Mouse (Mus musculus): ENCODE measurements at regions not wholly inside any gene's neighbourhood (a gene's known extent, or its start where the extent isn't known, plus 50 kb on each side); places are given as distances from the start of the nearest gene placed in this dataset.

DNA sequence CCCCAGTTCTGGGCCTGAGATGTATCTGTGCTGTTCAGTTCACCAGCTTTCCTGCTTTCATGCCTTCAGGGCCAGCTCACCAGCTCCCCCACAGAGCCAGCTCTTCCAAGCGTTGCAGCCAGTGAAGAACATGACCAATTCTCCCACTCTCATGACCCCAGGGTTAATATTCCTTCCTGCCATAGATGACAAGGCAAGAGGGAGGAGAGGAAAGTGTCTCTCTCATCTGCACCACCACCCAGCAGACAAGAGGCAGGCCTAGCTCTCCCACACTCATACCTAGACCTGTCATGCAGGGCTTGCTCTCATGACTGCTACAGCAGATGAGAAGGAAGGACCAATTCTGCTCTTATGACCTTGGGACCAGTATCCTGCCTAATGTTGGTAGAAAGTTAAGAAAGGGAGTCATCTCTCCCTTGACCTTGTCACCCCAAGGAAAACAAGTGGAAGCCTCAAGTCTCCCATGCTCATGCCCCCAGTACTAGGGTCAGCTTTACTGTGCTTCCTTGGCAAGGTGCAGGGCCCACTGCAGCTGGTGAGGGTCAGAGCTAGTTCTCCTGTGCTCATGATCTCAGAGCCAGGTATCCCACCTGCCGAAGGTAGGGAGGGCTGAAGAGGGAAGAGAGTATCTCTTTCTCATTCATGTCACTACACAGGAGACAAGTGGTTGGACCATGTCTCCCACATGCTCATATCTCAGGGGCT is 404.0 kb downstream of the Elavl2 start:
- Histone ChIP-seq H3K27ac (no peak overlapping the region), H3K36me3 (replicated peaks) (no peaks in the 10 kb centered on the region), H3K27me3 (replicated peaks) (no peaks in the 10 kb centered on the region), H3K9me3 (no peaks in the 10 kb centered on the region), H3K4me2 (no peak overlapping the region), H3K4me3 (no peak overlapping the region), H3K4me1 (no peaks in the 10 kb centered on the region), H3K9ac (no peak overlapping the region)
- ATAC-seq (replicated peaks): no peak
- 82% methylated on average over 2 of the region's 2 CpGs for WGBS

DNA sequence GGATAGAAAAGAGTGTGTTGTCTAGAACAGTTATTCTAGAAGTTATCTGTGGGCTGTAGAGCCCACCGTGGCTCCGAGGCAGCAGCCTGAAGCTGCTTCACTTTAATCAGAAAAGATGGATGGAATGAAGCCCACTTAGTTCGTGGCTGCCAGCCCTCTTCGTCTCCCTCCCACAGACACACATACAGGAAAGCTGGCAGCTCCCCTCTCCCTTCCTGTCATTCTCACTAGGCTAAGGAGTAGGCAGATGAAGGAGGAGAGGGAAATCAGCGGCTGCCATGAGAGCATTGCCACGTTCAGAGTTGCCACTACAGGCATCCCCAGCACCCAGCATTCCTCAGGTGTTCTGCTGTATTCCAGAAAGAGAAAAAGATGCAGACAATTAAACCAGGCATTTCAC is 435.9 kb downstream of the Elavl2 start:
- WGBS: 73% methylated on average over 6 of the region's 6 CpGs
- H3K27ac ChIP-seq: no peak overlapping the region
- no peak overlapping the region for H3K4me2 ChIP-seq
- no peaks in the 10 kb centered on the region for H3K9me3 ChIP-seq
- H3K4me1 ChIP-seq: no peaks in the 10 kb centered on the region
- no peak overlapping the region for H3K4me3 ChIP-seq
- no peaks in the 10 kb centered on the region for H3K27me3 ChIP-seq (replicated peaks)
- no peaks in the 10 kb centered on the region for H3K36me3 ChIP-seq (replicated peaks)
- ATAC-seq (replicated peaks): no peak
- H3K9ac ChIP-seq: no peak overlapping the region

DNA sequence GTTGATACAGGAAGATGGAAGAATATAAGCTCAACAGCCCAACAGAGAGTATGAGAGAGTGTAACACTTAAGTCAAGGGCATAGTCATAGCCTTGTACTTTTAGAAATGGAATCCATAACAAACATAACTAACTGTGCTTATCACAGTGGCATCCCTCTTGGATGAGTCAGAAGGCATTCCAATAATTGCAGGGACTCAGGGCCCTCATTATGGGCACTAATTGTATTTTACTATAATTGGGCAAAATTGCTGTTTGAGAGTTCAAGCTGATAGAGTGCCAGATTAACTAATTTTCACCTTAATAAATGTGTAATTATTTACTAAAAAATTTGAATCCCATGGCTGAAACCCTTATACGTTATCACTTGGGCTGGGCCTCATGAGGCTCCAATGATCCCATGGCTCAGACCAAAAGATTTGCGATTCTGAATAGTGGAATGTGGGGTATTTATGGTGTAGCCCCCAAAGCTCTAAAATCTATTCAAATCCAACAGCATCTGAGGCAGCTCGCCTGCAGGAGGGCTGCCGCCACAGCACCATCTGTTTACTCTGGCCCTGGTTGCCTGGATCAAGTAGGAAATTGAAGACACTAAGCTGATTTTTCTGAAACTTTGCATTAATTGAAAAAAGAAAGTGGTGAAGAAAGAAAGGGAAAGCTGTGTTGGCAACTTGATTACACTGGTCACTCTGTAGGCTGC is 456.7 kb downstream of the Elavl2 start:
- no peak for ATAC-seq (replicated peaks)
- 41% methylated on average over 4 of the region's 4 CpGs for WGBS
- Histone ChIP-seq H3K27ac (no peak overlapping the region), H3K4me1 (no peaks in the 10 kb centered on the region), H3K9ac (no peak overlapping the region), H3K4me3 (no peak overlapping the region), H3K9me3 (no peaks in the 10 kb centered on the region), H3K27me3 (replicated peaks) (no peaks in the 10 kb centered on the region), H3K36me3 (replicated peaks) (no peaks in the 10 kb centered on the region), H3K4me2 (no peak overlapping the region)

GRCm38 (mm10) chr4:90917312-90918107 is 483.1 kb downstream of the Elavl2 start:
- Histone ChIP-seq H3K36me3 (replicated peaks) (no peaks in the 10 kb centered on the region), H3K27me3 (replicated peaks) (no peaks in the 10 kb centered on the region), H3K27ac (no peak overlapping the region), H3K4me1 (no peaks in the 10 kb centered on the region), H3K9me3 (no peaks in the 10 kb centered on the region), H3K4me3 (no peak overlapping the region), H3K4me2 (no peak overlapping the region), H3K9ac (no peak overlapping the region)
- ATAC-seq (replicated peaks): no peak
- 85% methylated on average over 6 of the region's 6 CpGs for WGBS

- no peak overlapping the region for H3K27ac ChIP-seq
- no peaks in the 10 kb centered on the region for H3K9me3 ChIP-seq
- H3K27me3 ChIP-seq (replicated peaks): no peaks in the 10 kb centered on the region
- 88% methylated on average over 1 of the region's 1 CpGs for WGBS
- no peak overlapping the region for H3K4me3 ChIP-seq
- H3K4me1 ChIP-seq: no peaks in the 10 kb centered on the region
- no peak overlapping the region for H3K9ac ChIP-seq
- H3K36me3 ChIP-seq (replicated peaks): no peaks in the 10 kb centered on the region
- no peak overlapping the region for H3K4me2 ChIP-seq
- ATAC-seq (replicated peaks): no peak
Measured at GRCm38 (mm10) chr4:90906311-90906710, 494.3 kb downstream of the Elavl2 start.

GRCm38 (mm10) chr4:90868209-90868608 is 532.4 kb downstream of the Elavl2 start:
- 56% methylated on average over 7 of the region's 7 CpGs for WGBS
- no peaks in the 10 kb centered on the region for H3K36me3 ChIP-seq (replicated peaks)
- no peaks in the 10 kb centered on the region for H3K9me3 ChIP-seq

GRCm38 (mm10) chr4:90860854-90861253 is 539.7 kb downstream of the Elavl2 start:
- 44% methylated on average over 2 of the region's 2 CpGs for WGBS
- 0 out of 2 replicates have a peak, but pooled peaks have one; percentile 27 for ATAC-seq (replicated peaks)
- no peaks in the 10 kb centered on the region for H3K27me3 ChIP-seq (replicated peaks)
- H3K4me1 ChIP-seq: no peaks in the 10 kb centered on the region
- no peak overlapping the region for H3K27ac ChIP-seq
- H3K9me3 ChIP-seq: no peaks in the 10 kb centered on the region
- H3K9ac ChIP-seq: no peak overlapping the region
- no peaks in the 10 kb centered on the region for H3K36me3 ChIP-seq (replicated peaks)
- no peak overlapping the region for H3K4me2 ChIP-seq
- H3K4me3 ChIP-seq: no peak overlapping the region

More at GRCm38 (mm10) chr4:90868209-90868608, 532.4 kb downstream of the Elavl2 start:
- H3K27ac ChIP-seq: no peak overlapping the region
- H3K9ac ChIP-seq: no peak overlapping the region
- H3K4me2 ChIP-seq: no peak overlapping the region
- no peaks in the 10 kb centered on the region for H3K27me3 ChIP-seq (replicated peaks)
- H3K4me3 ChIP-seq: no peak overlapping the region
- ATAC-seq (replicated peaks): no peak
- no peaks in the 10 kb centered on the region for H3K4me1 ChIP-seq

DNA sequence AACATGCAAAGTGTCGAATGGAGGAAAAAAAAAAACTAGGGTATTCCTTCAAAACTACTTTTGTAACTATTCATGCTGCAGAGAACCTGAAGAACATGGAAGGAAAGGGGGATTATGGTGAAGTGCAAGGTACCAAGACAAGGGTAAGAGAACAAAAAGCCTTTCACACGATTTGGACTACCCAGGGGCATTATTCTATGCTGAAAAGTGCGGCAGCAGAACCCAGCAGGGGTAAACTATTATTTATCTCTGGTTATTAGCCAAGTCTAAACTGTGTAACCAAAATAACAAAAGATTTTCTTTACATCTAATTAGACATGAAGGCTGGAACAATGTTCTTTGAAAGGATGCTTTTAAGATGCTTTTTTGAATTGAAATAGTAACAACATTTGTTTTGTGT is 560.8 kb downstream of the Elavl2 start:
- no peak overlapping the region for H3K27ac ChIP-seq
- H3K9me3 ChIP-seq: no peaks in the 10 kb centered on the region
- H3K4me1 ChIP-seq: no peaks in the 10 kb centered on the region
- H3K4me3 ChIP-seq: no peak overlapping the region
- no peak for ATAC-seq (replicated peaks)
- no peaks in the 10 kb centered on the region for H3K36me3 ChIP-seq (replicated peaks)
- WGBS: 20% methylated on average over 3 of the region's 3 CpGs
- H3K9ac ChIP-seq: no peak overlapping the region
- no peak overlapping the region for H3K4me2 ChIP-seq
- no peaks in the 10 kb centered on the region for H3K27me3 ChIP-seq (replicated peaks)

- H3K36me3 ChIP-seq (replicated peaks): no peaks in the 10 kb centered on the region
- no peaks in the 10 kb centered on the region for H3K9me3 ChIP-seq
- no peak overlapping the region for H3K4me2 ChIP-seq
- ATAC-seq (replicated peaks): peak; percentile 82
- WGBS: 47% methylated on average over 1 of the region's 1 CpGs
- H3K4me3 ChIP-seq: no peak overlapping the region
- no peak overlapping the region for H3K27ac ChIP-seq
- H3K4me1 ChIP-seq: no peaks in the 10 kb centered on the region
- H3K9ac ChIP-seq: no peak overlapping the region
- no peaks in the 10 kb centered on the region for H3K27me3 ChIP-seq (replicated peaks)
Measured at GRCm38 (mm10) chr4:90799078-90799477, 580.5 kb downstream of the Zfp352 start.

DNA sequence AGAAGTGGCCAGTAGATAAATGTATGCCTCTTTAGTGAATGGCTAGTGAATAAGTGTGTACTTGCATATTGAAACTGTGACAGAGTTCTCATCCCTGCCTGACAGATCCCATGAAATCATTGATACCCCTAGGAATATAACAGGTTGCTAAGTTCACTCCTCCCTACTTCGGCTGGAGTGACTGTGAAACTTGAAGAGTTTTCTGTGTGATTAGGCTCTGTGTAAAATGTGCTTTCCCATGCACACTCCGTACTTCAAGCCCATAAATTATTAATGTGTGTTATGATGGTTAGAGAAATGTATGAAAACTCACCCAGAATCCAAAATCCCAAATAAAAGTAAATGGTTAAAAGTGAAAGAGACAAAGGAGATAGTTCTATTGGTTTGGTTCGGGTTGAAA is 580.0 kb downstream of the Zfp352 start:
- Histone ChIP-seq H3K9ac (no peak overlapping the region), H3K27me3 (replicated peaks) (no peaks in the 10 kb centered on the region), H3K4me2 (no peak overlapping the region), H3K4me1 (no peaks in the 10 kb centered on the region), H3K9me3 (no peaks in the 10 kb centered on the region), H3K36me3 (replicated peaks) (no peaks in the 10 kb centered on the region), H3K27ac (no peak overlapping the region), H3K4me3 (no peak overlapping the region)
- ATAC-seq (replicated peaks): peak; percentile 72
- 54% methylated on average over 3 of the region's 3 CpGs for WGBS

- Histone ChIP-seq H3K9me3 (no peaks in the 10 kb centered on the region), H3K27ac (no peak overlapping the region), H3K4me1 (no peaks in the 10 kb centered on the region), H3K36me3 (replicated peaks) (no peaks in the 10 kb centered on the region), H3K4me3 (no peak overlapping the region), H3K27me3 (replicated peaks) (no peaks in the 10 kb centered on the region), H3K9ac (no peak overlapping the region), H3K4me2 (no peak overlapping the region)
- 49% methylated on average over 8 of the region's 8 CpGs for WGBS
- no peak for ATAC-seq (replicated peaks)
Measured at GRCm38 (mm10) chr4:90797472-90797871, 578.9 kb downstream of the Zfp352 start.

Data from midbrain, embryonic 15.5 days (tissue).